Mouse (Mus musculus) embryonic facial prominence, embryonic 14.5 days (tissue): ENCODE measurements around the gene Lats1. TPM values are rescaled to one million over a fixed set of nuclear protein-coding genes. Genes with fewer than 3 reads are reported as not detected.

ENCODE experiments used
- ATAC-seq: fragments of 200-750 bp; cut with Nextera tagmentation; 2 replicates; pipeline ENCODE4 v1.8.0; 2017; ENCODE audit warnings: low read depth, moderate number of reproducible peaks, moderate TSS enrichment
- DNase-seq: peaks from one replicate; pipeline ENCODE4 v3.0.0-alpha.2; 2015; ENCODE audit warnings: low spot score
- H3K27ac ChIP-seq: fragments of 300-500 bp; sonication (generic); replicated peaks from 2 replicates; pipeline ENCODE4 v1.5.1; 2014; ENCODE audit warnings: low read depth, mild to moderate bottlenecking, low read length, moderate library complexity
- H3K27me3 ChIP-seq: fragments of 300-500 bp; sonication (generic); replicated peaks from 2 replicates; pipeline ENCODE4 v1.6.1; 2014; ENCODE audit warnings: low read length; ENCODE audit not compliant: control insufficient read depth, insufficient read depth
- H3K36me3 ChIP-seq: fragments of 300-500 bp; sonication (generic); 2 replicates; pipeline ENCODE4 v1.6.1; 2014; ENCODE audit warnings: low read length, mixed read lengths; ENCODE audit not compliant: control insufficient read depth, insufficient read depth
- H3K4me1 ChIP-seq: fragments of 300-500 bp; sonication (generic); 2 replicates; pipeline ENCODE4 v1.6.1; 2014; ENCODE audit warnings: antibody characterized with exemption, low read length; ENCODE audit not compliant: control insufficient read depth, insufficient read depth
- H3K4me2 ChIP-seq: fragments of 300-500 bp; sonication (generic); 2 replicates; pipeline ENCODE4 v1.6.1; 2014; ENCODE audit warnings: low read depth, mild to moderate bottlenecking, low read length, moderate library complexity, mixed read lengths
- H3K4me3 ChIP-seq: fragments of 300-500 bp; sonication (generic); 2 replicates; pipeline ENCODE4 v1.5.1; 2014; ENCODE audit warnings: low read depth, mild to moderate bottlenecking, low read length
- H3K9ac ChIP-seq: fragments of 300-500 bp; sonication (generic); 2 replicates; pipeline ENCODE4 v1.6.1; 2014; ENCODE audit warnings: low read depth, mild to moderate bottlenecking, low read length, moderate library complexity, mixed read lengths
- H3K9me3 ChIP-seq: fragments of 300-500 bp; sonication (generic); 2 replicates; pipeline ENCODE4 v1.6.1; 2016; ENCODE audit warnings: low read length; ENCODE audit not compliant: control insufficient read depth
- WGBS: fragments of 180-500 bp; shearing (Covaris S2); extraction: QIAGEN DNeasy Blood & Tissue Kit; methylation state at CpG from one replicate; pipeline ENCODE4 v1.1.7; 2014; 5-methylcytosine and 5-hydroxymethylcytosine counted together
- polyA plus RNA-seq: library from polyadenylated mRNA; unstranded; fragments of >200 nt; fragmentation: Nextera tagmentation; extraction: Ambion mirVana; gene quantifications from 2 replicates; pipeline ENCODE4 v1.2.1, GENCODE M21; 2014

Lats1 gene
- polyA plus RNA-seq, 1 experiment from 2014 or later, result 12.6 TPM

DNA sequence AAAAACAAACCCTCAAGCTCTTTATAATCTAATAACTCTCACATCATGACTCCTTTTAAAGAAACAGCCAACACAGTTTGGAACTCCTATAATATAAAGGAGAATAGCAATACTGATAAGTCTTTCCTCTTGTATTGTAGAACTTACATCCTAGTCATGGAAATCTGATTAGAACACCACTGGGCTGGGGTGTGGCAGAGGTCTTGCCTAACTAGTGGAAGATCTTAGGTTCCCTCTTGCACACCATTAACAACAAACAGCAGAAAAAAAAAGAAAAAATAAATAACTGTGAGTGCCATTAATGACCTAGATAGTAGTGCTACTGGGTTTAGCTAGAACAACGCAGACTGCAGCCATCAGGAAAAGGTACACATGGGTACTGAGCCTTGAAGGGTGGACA, 16.1 kb upstream of the Lats1 start:
- peaks cover 3% of the 10 kb centered on the region for H3K36me3 ChIP-seq
- no peak for DNase-seq
- no peaks in the 10 kb centered on the region for H3K9me3 ChIP-seq
- no peaks in the 10 kb centered on the region for H3K27me3 ChIP-seq
- H3K4me2 ChIP-seq, result no peak overlapping the region
- no peak for ATAC-seq
- peaks cover 14% of the 10 kb centered on the region for H3K4me1 ChIP-seq
- 80% methylated on average over 1 of the region's 1 CpGs for WGBS
- no peak overlapping the region for H3K4me3 ChIP-seq
- no peak overlapping the region for H3K27ac ChIP-seq
- H3K9ac ChIP-seq, result no peak overlapping the region

- peak within 1 kb of the TSS; percentile 67 for H3K27ac ChIP-seq
- peak within 1 kb of the TSS; percentile 82 for H3K4me3 ChIP-seq
- peaks cover 14% of the 10 kb centered on the region for H3K4me1 ChIP-seq
- ATAC-seq, result peak; percentile 87
- peak; percentile 96 for DNase-seq
- peak within 1 kb of the TSS; percentile 75 for H3K9ac ChIP-seq
- peaks cover 24% of the 10 kb centered on the region for H3K36me3 ChIP-seq
- WGBS, result under 1% methylated on average over 22 of the region's 24 CpGs
- H3K27me3 ChIP-seq, result no peaks in the 10 kb centered on the region
- H3K4me2 ChIP-seq, result peak within 1 kb of the TSS; percentile 69
- no peaks in the 10 kb centered on the region for H3K9me3 ChIP-seq
Observed at GRCm38 (mm10) chr10:7667342-7667802, 13.6 kb upstream of the Lats1 start, which contains the start of gene Nup43. Gene Nup43 (plus strand): TSS chr10:7667503.

DNA sequence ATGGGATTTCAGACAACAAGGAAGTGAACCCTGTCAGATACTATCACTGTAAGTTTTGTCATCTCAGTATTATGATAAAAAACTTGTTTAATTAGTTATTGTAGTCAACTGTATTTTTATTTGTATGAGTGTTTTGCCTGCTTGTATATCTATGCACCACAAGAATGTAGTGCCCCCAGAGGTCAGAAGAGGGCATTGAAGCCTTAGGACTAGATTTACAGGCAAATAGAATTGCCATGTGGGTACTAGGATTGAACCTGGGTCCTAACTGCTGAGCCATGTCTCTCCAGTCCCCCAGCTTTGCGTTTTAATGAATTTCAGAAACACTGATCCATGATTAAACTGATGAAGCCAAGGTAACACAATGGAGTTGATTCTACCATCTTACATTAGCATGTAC, 7.3 kb upstream of the Lats1 start:
- ATAC-seq (no peak), DNase-seq (peak; percentile 19)
- no peaks in the 10 kb centered on the region for H3K9me3 ChIP-seq
- no peak overlapping the region for H3K9ac ChIP-seq
- no peaks in the 10 kb centered on the region for H3K27me3 ChIP-seq
- H3K4me1 ChIP-seq, result no peaks in the 10 kb centered on the region
- H3K27ac ChIP-seq, result no peak overlapping the region
- no peak overlapping the region for H3K4me3 ChIP-seq
- 79% methylated on average over 1 of the region's 1 CpGs for WGBS
- peaks cover 70% of the 10 kb centered on the region for H3K36me3 ChIP-seq
- H3K4me2 ChIP-seq, result no peak overlapping the region

DNA sequence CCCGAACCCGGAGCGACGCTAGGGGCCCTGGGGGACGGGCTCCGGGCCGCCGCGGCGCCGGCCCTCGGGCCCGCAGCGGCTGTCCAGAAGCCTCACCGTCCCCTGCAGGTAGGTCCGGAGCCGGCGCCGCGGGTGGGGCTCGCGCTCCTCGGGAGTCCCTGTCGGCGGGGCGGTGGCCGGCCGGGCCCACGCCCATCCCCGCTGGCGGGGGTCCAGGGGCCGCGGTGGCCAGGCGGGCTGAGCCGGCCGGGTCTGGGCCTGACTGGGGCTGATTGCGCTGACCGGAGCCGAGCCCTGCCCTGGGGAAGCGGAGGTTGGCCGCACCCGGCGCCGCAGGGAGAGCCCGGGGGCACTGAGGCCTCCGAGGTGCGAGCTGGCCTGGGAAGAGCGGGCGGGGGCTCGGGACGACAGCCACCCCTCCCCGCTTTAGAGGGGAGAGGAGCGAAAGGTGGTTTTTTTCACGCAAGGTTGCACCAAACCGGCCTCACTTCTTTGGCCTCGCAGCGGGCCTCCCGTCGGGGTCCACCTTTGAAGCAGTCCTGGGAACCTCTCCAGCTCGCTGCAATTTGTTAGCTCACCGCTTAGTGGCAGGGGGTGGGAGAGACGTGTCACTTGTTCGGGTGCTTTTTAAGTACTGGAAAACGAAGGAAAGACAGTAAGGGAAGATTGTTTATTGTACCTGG, 470 bp downstream of the Lats1 start:
- WGBS, result under 1% methylated on average over 19 of the region's 64 CpGs
- Histone ChIP-seq H3K4me2 (peak overlapping the region; percentile 67), H3K4me3 (peak overlapping the region; percentile 99), H3K27ac (peak overlapping the region; percentile 98), H3K27me3 (no peaks in the 10 kb centered on the region), H3K36me3 (peaks cover 35% of the 10 kb centered on the region), H3K9ac (peak overlapping the region; percentile 100), H3K4me1 (peaks cover 18% of the 10 kb centered on the region), H3K9me3 (no peaks in the 10 kb centered on the region)
- ATAC-seq (peak; percentile 89), DNase-seq (peak; percentile 91)

DNA sequence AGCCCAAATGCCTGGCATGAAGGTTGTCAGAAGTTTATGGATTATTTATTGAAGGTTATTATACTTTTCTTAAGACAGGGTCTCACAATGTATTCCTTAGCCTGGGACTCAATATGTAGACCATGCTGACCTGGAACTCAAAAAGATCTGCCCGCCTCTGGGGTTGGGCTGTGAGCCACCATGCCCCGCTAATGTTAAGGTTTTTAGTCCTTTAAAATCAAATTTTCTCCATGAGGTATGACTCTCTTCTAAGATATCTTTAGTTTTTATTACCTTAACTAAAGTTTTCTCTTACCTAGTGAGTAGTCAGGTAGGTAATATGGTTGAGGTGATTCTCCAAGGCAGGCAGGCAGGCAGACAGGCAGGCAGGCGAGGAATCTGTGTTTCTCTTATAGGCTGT, 1.2 kb downstream of the Lats1 start:
- ATAC-seq (no peak), DNase-seq (no peak)
- Histone ChIP-seq H3K9ac (peak overlapping the region; percentile 100), H3K4me2 (peak overlapping the region; percentile 67), H3K36me3 (peaks cover 28% of the 10 kb centered on the region), H3K27ac (peak overlapping the region; percentile 98; the same call in 1 of the 2 replicates), H3K27me3 (no peaks in the 10 kb centered on the region), H3K4me3 (peak overlapping the region; percentile 99), H3K9me3 (no peaks in the 10 kb centered on the region), H3K4me1 (peaks cover 18% of the 10 kb centered on the region)
- WGBS, result 59% methylated on average over 3 of the region's 3 CpGs

GRCm38 (mm10) chr10:7686902-7687301, 5.9 kb downstream of the Lats1 start:
- H3K9ac ChIP-seq, result no peak overlapping the region
- WGBS, result 94% methylated on average over 6 of the region's 6 CpGs
- no peak for DNase-seq

GRCm38 (mm10) chr10:7695286-7695685, 14.3 kb downstream of the Lats1 start:
- no peak overlapping the region for H3K4me2 ChIP-seq
- ATAC-seq (no peak), DNase-seq (no peak)
- H3K4me3 ChIP-seq, result no peak overlapping the region
- no peaks in the 10 kb centered on the region for H3K9me3 ChIP-seq
- H3K9ac ChIP-seq, result no peak overlapping the region
- H3K4me1 ChIP-seq, result no peaks in the 10 kb centered on the region
- peaks cover 87% of the 10 kb centered on the region for H3K36me3 ChIP-seq
- H3K27me3 ChIP-seq, result no peaks in the 10 kb centered on the region
- no peak overlapping the region for H3K27ac ChIP-seq

More at GRCm38 (mm10) chr10:7686902-7687301, 5.9 kb downstream of the Lats1 start:
- peaks cover 14% of the 10 kb centered on the region for H3K36me3 ChIP-seq
- H3K4me1 ChIP-seq, result peaks cover 6% of the 10 kb centered on the region; the same call in 1 of the 2 replicates
- no peaks in the 10 kb centered on the region for H3K9me3 ChIP-seq
- H3K4me2 ChIP-seq, result no peak overlapping the region
- no peak for ATAC-seq
- H3K27ac ChIP-seq, result no peak overlapping the region
- no peak overlapping the region for H3K4me3 ChIP-seq
- no peaks in the 10 kb centered on the region for H3K27me3 ChIP-seq

DNA sequence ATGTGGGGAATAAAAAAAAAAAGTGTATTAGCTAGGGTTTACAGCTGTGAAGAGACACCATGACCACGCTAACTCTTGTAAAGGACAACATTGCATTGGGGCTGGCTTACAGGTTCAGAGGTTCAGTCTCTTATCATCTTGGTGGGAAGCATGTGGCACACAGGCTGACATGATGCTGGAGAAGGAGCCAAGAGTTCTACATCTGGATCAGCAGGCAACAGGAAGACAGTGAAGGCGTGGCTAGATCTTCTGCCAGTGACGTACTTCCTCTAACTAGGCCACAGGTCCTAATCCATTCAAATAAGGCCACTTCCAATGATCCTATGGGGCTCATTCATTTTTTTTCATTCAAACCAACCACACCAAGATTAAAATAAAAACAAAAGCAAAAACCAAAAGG, 19.1 kb downstream of the Lats1 start:
- no peaks in the 10 kb centered on the region for H3K4me1 ChIP-seq
- H3K36me3 ChIP-seq, result peaks cover 93% of the 10 kb centered on the region
- no peak overlapping the region for H3K9ac ChIP-seq
- no peak overlapping the region for H3K4me2 ChIP-seq
- no peaks in the 10 kb centered on the region for H3K9me3 ChIP-seq
- H3K27ac ChIP-seq, result no peak overlapping the region
- no peak for DNase-seq
- no peak overlapping the region for H3K4me3 ChIP-seq
- no peaks in the 10 kb centered on the region for H3K27me3 ChIP-seq
- ATAC-seq, result no peak
- 93% methylated on average over 3 of the region's 3 CpGs for WGBS

GRCm38 (mm10) chr10:7702586-7702985, 21.6 kb downstream of the Lats1 start:
- Histone ChIP-seq H3K27me3 (no peaks in the 10 kb centered on the region), H3K4me1 (no peaks in the 10 kb centered on the region), H3K36me3 (peaks cover 88% of the 10 kb centered on the region), H3K9me3 (no peaks in the 10 kb centered on the region), H3K4me2 (no peak overlapping the region), H3K4me3 (no peak overlapping the region), H3K27ac (no peak overlapping the region), H3K9ac (no peak overlapping the region)
- no peak for ATAC-seq
- 89% methylated on average over 6 of the region's 6 CpGs for WGBS
- no peak for DNase-seq
